13 mouse cellular contexts compared by ENCODE assay signal in genomic region chr19:59467016-59467412, GRCm38 (mm10). TPM values are rescaled to one million over a fixed set of nuclear protein-coding genes. Genes with fewer than 3 reads are reported as not detected.
DNase-seq lines count a peak whose midpoint lies in the region; ATAC-seq and TF ChIP-seq lines count a peak whose summit lies in the region.
"Had no signal": no experiment of that assay in that cellular context is flagged by ENCODE, and none has a peak within 500 bp of the region (broad histone marks: within the 10 kb centered on the region; RNA-seq: fewer than 3 reads in every experiment).

No protein-coding gene starts in this region.

- ATAC-seq in hindbrain, embryonic 13.5 days (ENCODE audit: low FRiP score): no peak
- ATAC-seq in forebrain, embryonic 11.5 days (replicated peaks; ENCODE audit: low FRiP score): peak; percentile 53

- peak; percentile 36 for DNase-seq in hindbrain, embryonic 10.5 days (ENCODE audit: low spot score)
- DNase-seq in brain, embryonic 14.5 days (ENCODE audit: low read depth): peak; percentile 91
- peak; percentile 87 for DNase-seq in forebrain, embryonic 11.5 days (ENCODE audit: low spot score)
- no peak for DNase-seq in midbrain, embryonic 10.5 days (ENCODE audit: low spot score)
- no peak for DNase-seq in thymus, adult 18-20 months
- no peak for DNase-seq in urinary bladder, postnatal 14 days (ENCODE audit: low spot score)
- DNase-seq in left cerebral cortex, postnatal 4 days: no peak
- DNase-seq: gastrocnemius, postnatal 10 days; heart, postnatal 36 days; lung, adult 18-20 months had no signal

- no peak for TF ChIP-seq POLR2A in brain, embryonic 14.5 days (IDR thresholded peaks at IDR 0.05; ENCODE audit: borderline replicate concordance, extremely low read depth, insufficient read depth, insufficient read length, poor library complexity, severe bottlenecking)

- WGBS in hindbrain, embryonic 10.5 days: under 1% methylated on average over 19 of the region's 19 CpGs
- 2% methylated on average over 19 of the region's 19 CpGs for WGBS in hindbrain, embryonic 13.5 days
- under 1% methylated on average over 19 of the region's 19 CpGs for WGBS in forebrain, embryonic 11.5 days
- under 1% methylated on average over 19 of the region's 19 CpGs for WGBS in midbrain, embryonic 10.5 days

- no peak for TF ChIP-seq CTCF in brain, embryonic 14.5 days (IDR thresholded peaks at IDR 0.05; ENCODE audit: borderline replicate concordance, extremely low read depth, insufficient read depth, insufficient read length)

- no peak overlapping the region for H3K9ac ChIP-seq in hindbrain, embryonic 13.5 days
- H3K9ac ChIP-seq in forebrain, embryonic 11.5 days (ENCODE audit: low read length): peak overlapping the region; percentile 58

- H3K4me3 ChIP-seq in hindbrain, embryonic 10.5 days: peak overlapping the region; percentile 24; the same call in 1 of the 2 replicates
- H3K4me3 ChIP-seq in hindbrain, embryonic 13.5 days: no peak overlapping the region
- peak overlapping the region; percentile 25 for H3K4me3 ChIP-seq in forebrain, embryonic 11.5 days (ENCODE audit: low read depth, low read length)
- H3K4me3 ChIP-seq in midbrain, embryonic 10.5 days: peak overlapping the region; percentile 36

- H3K4me1 ChIP-seq in hindbrain, embryonic 10.5 days (replicated peaks): peaks cover 67% of the 10 kb centered on the region
- H3K4me1 ChIP-seq in hindbrain, embryonic 13.5 days (replicated peaks): peaks cover 37% of the 10 kb centered on the region
- peaks cover 29% of the 10 kb centered on the region for H3K4me1 ChIP-seq in forebrain, embryonic 11.5 days (replicated peaks; ENCODE audit: control insufficient read depth, insufficient read depth, low read length)
- peaks cover 89% of the 10 kb centered on the region for H3K4me1 ChIP-seq in midbrain, embryonic 10.5 days

- no peaks in the 10 kb centered on the region for H3K9me3 ChIP-seq in hindbrain, embryonic 10.5 days
- no peaks in the 10 kb centered on the region for H3K9me3 ChIP-seq in hindbrain, embryonic 13.5 days
- H3K9me3 ChIP-seq in forebrain, embryonic 11.5 days (ENCODE audit: control insufficient read depth, low read length): no peaks in the 10 kb centered on the region
- H3K9me3 ChIP-seq in midbrain, embryonic 10.5 days (replicated peaks): no peaks in the 10 kb centered on the region

- H3K4me2 ChIP-seq in hindbrain, embryonic 13.5 days: no peak overlapping the region
- peak overlapping the region; percentile 72 for H3K4me2 ChIP-seq in forebrain, embryonic 11.5 days (ENCODE audit: low read depth, low read length, severe bottlenecking)

- intact Hi-C loops in left cerebral cortex, postnatal 4 days (cut with DNase I): loop anchor here (5.0 kb wide), 1 partner anchor 675 kb away; no protein-coding TSS in a partner anchor

- peaks cover 100% of the 10 kb centered on the region for H3K27me3 ChIP-seq in hindbrain, embryonic 10.5 days (ENCODE audit: insufficient read depth, poor library complexity, severe bottlenecking)
- peaks cover 100% of the 10 kb centered on the region for H3K27me3 ChIP-seq in hindbrain, embryonic 13.5 days
- H3K27me3 ChIP-seq in forebrain, embryonic 11.5 days (ENCODE audit: control insufficient read depth, insufficient read depth, low read length): peaks cover 28% of the 10 kb centered on the region
- H3K27me3 ChIP-seq in midbrain, embryonic 10.5 days (ENCODE audit: low read depth, poor library complexity, severe bottlenecking): peaks cover 100% of the 10 kb centered on the region

- no peak overlapping the region for H3K27ac ChIP-seq in hindbrain, embryonic 10.5 days
- no peak overlapping the region for H3K27ac ChIP-seq in hindbrain, embryonic 13.5 days
- peak overlapping the region; percentile 90 for H3K27ac ChIP-seq in forebrain, embryonic 11.5 days (ENCODE audit: low read depth, low read length)
- H3K27ac ChIP-seq in midbrain, embryonic 10.5 days (replicated peaks): no peak overlapping the region; the same call in 1 of the 2 replicates

- H3K36me3 ChIP-seq in hindbrain, embryonic 10.5 days: no peaks in the 10 kb centered on the region
- no peaks in the 10 kb centered on the region for H3K36me3 ChIP-seq in hindbrain, embryonic 13.5 days
- no peaks in the 10 kb centered on the region for H3K36me3 ChIP-seq in forebrain, embryonic 11.5 days (ENCODE audit: control insufficient read depth, insufficient read depth, low read length)
- H3K36me3 ChIP-seq in midbrain, embryonic 10.5 days: no peaks in the 10 kb centered on the region

RNA-seq across cellular contexts. Expression of gene Emx2, which starts 8.8 kb away (rescaled TPM):
- polyA plus RNA-seq in hindbrain, embryonic 10.5 days (2016; fragmentation: Nextera tagmentation; extraction: Ambion mirVana): 1.2 and 2.3 TPM in 2 replicates
- 0.74 and 1.1 TPM in 2 replicates for polyA plus RNA-seq in hindbrain, embryonic 13.5 days (2015; fragmentation: Nextera tagmentation; extraction: Ambion mirVana)
- polyA plus RNA-seq in brain, embryonic 14.5 days (2012; rRNA removed): 17.7 and 20.7 TPM in 2 replicates
- 75.6 and 78.9 TPM in 2 replicates for polyA plus RNA-seq in forebrain, embryonic 11.5 days (2014; fragmentation: Nextera tagmentation; extraction: Ambion mirVana)
- 8.7 and 9.2 TPM in 2 replicates for polyA plus RNA-seq in midbrain, embryonic 10.5 days (2016; fragmentation: Nextera tagmentation; extraction: Ambion mirVana)
- total RNA-seq in left cerebral cortex, postnatal 4 days (2021): 10 to 100 TPM in 1 of 2 experiments, 1 to 10 TPM in 1; 9.1 to 12.7 TPM
- total RNA-seq: heart, postnatal 36 days; monocyte, adult 5-6 weeks had no signal
- polyA plus RNA-seq: C2C12 had no signal

Comparison
In these comparisons a context has a peak if more than half of its experiments do, and no peak if none do; other contexts are left out.
1. DNase-seq: peak in hindbrain, embryonic 10.5 days (single experiment), brain, embryonic 14.5 days (single experiment) and forebrain, embryonic 11.5 days (single experiment); none in midbrain, embryonic 10.5 days (single experiment), thymus, adult 18-20 months (0 of 2), urinary bladder, postnatal 14 days (single experiment) and left cerebral cortex, postnatal 4 days (single experiment).